Mouse (Mus musculus) limb, embryonic 15.5 days (tissue): ENCODE results near the gene Clcnkb. TPM values are rescaled to one million over a fixed set of nuclear protein-coding genes. Genes with fewer than 3 reads are reported as not detected.

ENCODE experiments used
- ATAC-seq: fragments of 200-750 bp; cut with Nextera tagmentation; 2 replicates; pipeline ENCODE4 v1.8.0; 2017; ENCODE audit warnings: low read depth, moderate TSS enrichment; ENCODE audit not compliant: insufficient number of reproducible peaks, low FRiP score, low TSS enrichment
- H3K27ac ChIP-seq: fragments of 300-500 bp; sonication (generic); 2 replicates; pipeline ENCODE4 v1.5.1; 2015; ENCODE audit warnings: moderate library complexity, mild to moderate bottlenecking, inconsistent platforms
- H3K27me3 ChIP-seq: fragments of 300-500 bp; sonication (generic); 2 replicates; pipeline ENCODE4 v1.6.1; 2015; ENCODE audit warnings: inconsistent platforms
- H3K36me3 ChIP-seq: fragments of 300-500 bp; sonication (generic); 2 replicates; pipeline ENCODE4 v1.6.1; 2015; ENCODE audit warnings: inconsistent platforms
- H3K4me1 ChIP-seq: fragments of 300-500 bp; sonication (generic); 2 replicates; pipeline ENCODE4 v1.6.1; 2015; ENCODE audit warnings: inconsistent platforms
- H3K4me2 ChIP-seq: fragments of 300-500 bp; sonication (generic); 2 replicates; pipeline ENCODE4 v1.6.1; 2015; ENCODE audit warnings: mild to moderate bottlenecking, inconsistent platforms
- H3K4me3 ChIP-seq: fragments of 300-500 bp; sonication (generic); 2 replicates; pipeline ENCODE4 v1.5.1; 2015; ENCODE audit warnings: mild to moderate bottlenecking, inconsistent platforms
- H3K9ac ChIP-seq: fragments of 300-500 bp; sonication (generic); 2 replicates; pipeline ENCODE4 v1.6.1; 2015; ENCODE audit warnings: inconsistent platforms
- H3K9me3 ChIP-seq: fragments of 300-500 bp; sonication (generic); 2 replicates; pipeline ENCODE4 v1.6.1; 2016; ENCODE audit warnings: inconsistent platforms
- WGBS: fragments of 180-500 bp; shearing (Covaris S2); methylation state at CpG from one replicate; pipeline ENCODE4 v1.1.7; 2015; 5-methylcytosine and 5-hydroxymethylcytosine counted together
- polyA plus RNA-seq: library from polyadenylated mRNA; unstranded; fragments of >200 nt; fragmentation: Nextera tagmentation; extraction: Ambion mirVana; gene quantifications from 2 replicates; pipeline ENCODE4 v1.2.1, GENCODE M21; 2015

The Clcnkb gene
- not detected in 2 replicates for polyA plus RNA-seq

GRCm38 (mm10) chr4:141415924-141416323 lies at the start of gene Clcnkb:
Clcnkb (minus strand) TSS chr4:141416014.
- WGBS, result 62% methylated on average over 7 of the region's 7 CpGs

DNA sequence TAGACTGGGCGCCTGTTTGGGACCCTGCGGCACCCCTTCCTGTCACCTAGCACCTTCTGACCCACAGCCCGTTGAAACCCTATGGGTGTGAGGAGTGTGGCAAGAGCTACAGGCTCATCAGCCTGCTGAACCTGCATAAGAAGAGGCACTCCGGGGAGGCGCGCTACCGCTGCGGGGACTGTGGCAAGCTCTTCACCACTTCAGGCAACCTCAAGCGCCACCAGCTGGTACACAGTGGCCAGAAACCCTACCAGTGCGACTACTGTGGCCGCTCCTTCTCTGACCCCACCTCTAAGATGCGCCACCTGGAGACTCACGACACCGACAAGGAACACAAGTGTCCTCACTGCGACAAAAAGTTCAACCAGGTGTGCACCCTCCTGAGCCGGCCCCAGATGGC lies 48.9 kb upstream of the Clcnkb start:
- no peaks in the 10 kb centered on the region for H3K27me3 ChIP-seq
- no peak overlapping the region for H3K4me3 ChIP-seq
- no peak overlapping the region for H3K9ac ChIP-seq
- no peaks in the 10 kb centered on the region; the same call in 1 of the 2 replicates for H3K4me1 ChIP-seq
- no peak overlapping the region for H3K4me2 ChIP-seq
- ATAC-seq, result no peak
- peaks cover 83% of the 10 kb centered on the region for H3K36me3 ChIP-seq
- no peak overlapping the region for H3K27ac ChIP-seq
- no peaks in the 10 kb centered on the region for H3K9me3 ChIP-seq
- WGBS, result 75% methylated on average over 16 of the region's 16 CpGs

More at GRCm38 (mm10) chr4:141415924-141416323, at the start of gene Clcnkb:
- Histone ChIP-seq H3K27me3 (no peaks in the 10 kb centered on the region), H3K4me3 (no peak within 1 kb of the TSS), H3K9ac (no peak within 1 kb of the TSS), H3K27ac (no peak within 1 kb of the TSS), H3K4me2 (no peak within 1 kb of the TSS), H3K9me3 (no peaks in the 10 kb centered on the region), H3K36me3 (no peaks in the 10 kb centered on the region), H3K4me1 (peaks cover 19% of the 10 kb centered on the region)
- ATAC-seq, result no peak

- no peak for ATAC-seq
- no peak overlapping the region for H3K9ac ChIP-seq
- peaks cover 73% of the 10 kb centered on the region for H3K36me3 ChIP-seq
- no peak overlapping the region for H3K27ac ChIP-seq
- H3K27me3 ChIP-seq, result no peaks in the 10 kb centered on the region
- H3K4me3 ChIP-seq, result no peak overlapping the region
- 83% methylated on average over 14 of the region's 14 CpGs for WGBS
- no peaks in the 10 kb centered on the region for H3K9me3 ChIP-seq
- H3K4me1 ChIP-seq, result peaks cover 7% of the 10 kb centered on the region
- H3K4me2 ChIP-seq, result no peak overlapping the region
Measured at GRCm38 (mm10) chr4:141463472-141463871, 47.7 kb upstream of the Clcnkb start.

DNA sequence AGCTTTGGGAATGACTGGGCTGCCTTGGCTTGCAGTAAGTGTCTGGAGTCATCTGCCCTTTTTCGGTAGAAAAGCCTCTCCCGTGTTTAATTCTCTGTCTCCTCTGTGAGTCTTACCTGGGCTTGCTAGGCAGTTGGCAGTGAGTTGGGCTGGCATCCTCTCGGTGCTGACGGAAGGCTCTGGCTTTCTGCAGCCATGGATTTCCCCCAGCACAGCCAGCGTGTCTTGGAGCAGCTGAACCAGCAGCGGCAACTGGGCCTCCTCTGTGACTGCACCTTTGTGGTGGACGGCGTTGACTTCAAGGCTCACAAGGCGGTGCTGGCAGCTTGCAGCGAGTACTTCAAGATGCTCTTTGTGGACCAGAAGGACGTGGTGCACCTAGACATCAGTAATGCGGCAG lies 45.8 kb upstream of the Clcnkb start:
- Histone ChIP-seq H3K27ac (no peak overlapping the region), H3K4me3 (no peak overlapping the region), H3K27me3 (no peaks in the 10 kb centered on the region), H3K9ac (no peak overlapping the region), H3K4me2 (no peak overlapping the region), H3K36me3 (peaks cover 57% of the 10 kb centered on the region), H3K4me1 (peaks cover 15% of the 10 kb centered on the region), H3K9me3 (no peaks in the 10 kb centered on the region)
- ATAC-seq, result no peak
- WGBS, result 89% methylated on average over 12 of the region's 12 CpGs

DNA sequence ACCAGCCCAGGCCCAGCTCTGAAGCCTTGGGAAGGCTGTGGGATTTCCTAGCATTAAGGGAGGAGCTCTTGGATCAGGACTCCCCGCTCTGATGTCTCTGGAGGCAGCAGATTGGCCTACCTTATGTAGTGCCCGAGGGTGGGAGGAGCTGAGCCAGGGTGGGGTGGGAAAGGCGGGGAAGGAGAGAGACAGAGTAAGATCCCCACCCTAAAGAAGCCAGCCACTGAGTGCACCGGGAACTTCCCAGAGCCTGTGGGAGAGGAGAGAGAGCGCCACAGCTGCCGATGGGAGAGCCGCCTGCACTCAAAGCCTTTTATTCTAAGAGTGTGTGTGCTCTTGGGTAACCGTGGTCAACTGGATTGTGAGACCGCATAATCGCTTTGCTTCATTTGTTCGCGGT lies 45.3 kb upstream of the Clcnkb start:
- no peak overlapping the region for H3K9ac ChIP-seq
- no peaks in the 10 kb centered on the region for H3K9me3 ChIP-seq
- 72% methylated on average over 12 of the region's 12 CpGs for WGBS
- no peaks in the 10 kb centered on the region for H3K27me3 ChIP-seq
- no peak overlapping the region for H3K4me3 ChIP-seq
- H3K36me3 ChIP-seq, result peaks cover 52% of the 10 kb centered on the region
- ATAC-seq, result no peak
- peaks cover 15% of the 10 kb centered on the region for H3K4me1 ChIP-seq
- H3K27ac ChIP-seq, result 0 out of 2 replicates have a peak overlapping the region, but pooled peaks have one; percentile 12
- H3K4me2 ChIP-seq, result no peak overlapping the region

DNA sequence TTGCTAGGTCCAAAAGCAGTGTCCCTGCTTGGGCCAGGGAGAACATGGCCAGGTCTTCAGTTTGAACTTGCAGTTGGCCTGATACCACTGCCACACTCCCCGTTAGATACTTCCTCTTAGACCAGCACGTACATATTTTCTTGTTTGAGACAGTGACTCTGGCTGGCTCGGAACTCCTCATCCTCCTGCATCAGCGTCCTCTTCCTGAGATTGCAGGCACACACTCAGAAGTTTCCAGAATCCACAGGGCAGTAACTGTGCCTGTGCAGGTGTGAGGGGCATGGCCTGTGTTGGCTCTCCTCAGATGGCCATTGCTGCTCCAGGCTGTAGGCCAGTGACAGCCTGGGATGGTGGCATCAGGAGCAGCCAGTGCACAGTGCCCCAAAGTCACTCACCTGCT lies 44.7 kb upstream of the Clcnkb start:
- Histone ChIP-seq H3K27me3 (no peaks in the 10 kb centered on the region), H3K4me2 (no peak overlapping the region), H3K4me3 (no peak overlapping the region), H3K4me1 (peaks cover 19% of the 10 kb centered on the region), H3K36me3 (peaks cover 46% of the 10 kb centered on the region), H3K9me3 (no peaks in the 10 kb centered on the region), H3K9ac (no peak overlapping the region), H3K27ac (no peak overlapping the region)
- WGBS, result 87% methylated on average over 4 of the region's 4 CpGs
- ATAC-seq, result no peak

DNA sequence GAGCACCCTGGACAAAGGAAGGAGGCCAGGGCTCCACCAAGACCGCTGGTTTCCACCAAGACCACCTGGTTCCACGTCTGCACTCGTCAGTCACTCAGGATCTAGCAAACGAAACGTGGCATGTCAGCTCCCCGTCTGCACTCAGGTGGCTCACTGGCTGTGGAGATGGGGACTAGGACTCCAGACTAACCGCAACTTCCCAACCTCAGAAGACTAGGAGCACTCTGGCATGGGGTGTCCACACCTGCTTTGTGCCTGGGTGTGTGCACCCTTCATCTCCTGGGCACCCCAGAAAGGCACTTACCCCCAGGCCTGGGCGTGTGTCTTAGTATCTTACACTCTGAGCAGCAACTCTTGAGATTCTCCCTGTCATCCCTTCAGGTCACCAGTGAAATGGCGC lies 44.0 kb upstream of the Clcnkb start:
- H3K9ac ChIP-seq, result no peak overlapping the region
- ATAC-seq, result no peak
- no peaks in the 10 kb centered on the region for H3K9me3 ChIP-seq
- H3K4me2 ChIP-seq, result no peak overlapping the region
- H3K4me3 ChIP-seq, result no peak overlapping the region
- peaks cover 24% of the 10 kb centered on the region for H3K4me1 ChIP-seq
- WGBS, result 88% methylated on average over 9 of the region's 9 CpGs
- H3K27me3 ChIP-seq, result no peaks in the 10 kb centered on the region
- no peak overlapping the region for H3K27ac ChIP-seq
- H3K36me3 ChIP-seq, result peaks cover 39% of the 10 kb centered on the region

- H3K9ac ChIP-seq, result no peak overlapping the region
- ATAC-seq, result no peak
- H3K4me2 ChIP-seq, result no peak overlapping the region
Measured at GRCm38 (mm10) chr4:141458888-141459287, 43.1 kb upstream of the Clcnkb start.

DNA sequence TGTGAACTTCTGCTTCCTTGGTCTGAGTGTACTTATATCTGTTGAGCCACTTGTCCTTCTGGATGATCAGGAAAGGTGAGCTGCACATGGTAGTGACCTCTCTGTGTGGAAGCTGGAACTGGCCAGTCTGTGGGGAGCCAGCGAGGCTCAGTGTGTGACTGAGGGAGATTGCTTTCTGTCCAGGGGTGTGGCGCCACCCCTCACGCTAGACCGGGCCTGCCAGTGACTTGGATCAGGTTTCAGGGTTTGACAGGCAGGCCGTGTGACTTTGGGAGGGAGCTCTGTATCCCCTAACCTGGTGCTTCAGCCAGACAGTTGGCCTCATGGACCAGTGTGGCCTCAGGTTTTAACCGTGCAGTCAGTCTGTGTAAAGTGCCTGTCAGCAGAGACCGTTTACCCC lies 42.4 kb upstream of the Clcnkb start:
- 10% methylated on average over 7 of the region's 7 CpGs for WGBS
- 0 out of 2 replicates have a peak, but pooled peaks have one; percentile 38 for ATAC-seq
- Histone ChIP-seq H3K4me3 (no peak overlapping the region), H3K9me3 (no peaks in the 10 kb centered on the region), H3K4me1 (peaks cover 29% of the 10 kb centered on the region), H3K36me3 (peaks cover 28% of the 10 kb centered on the region), H3K27me3 (no peaks in the 10 kb centered on the region), H3K9ac (no peak overlapping the region), H3K27ac (peak overlapping the region; percentile 79), H3K4me2 (no peak overlapping the region)

More at GRCm38 (mm10) chr4:141458888-141459287, 43.1 kb upstream of the Clcnkb start:
- Histone ChIP-seq H3K4me3 (no peak overlapping the region), H3K27me3 (no peaks in the 10 kb centered on the region), H3K9me3 (no peaks in the 10 kb centered on the region), H3K4me1 (peaks cover 29% of the 10 kb centered on the region), H3K36me3 (peaks cover 32% of the 10 kb centered on the region), H3K27ac (peak overlapping the region; percentile 79)
- 65% methylated on average over 3 of the region's 3 CpGs for WGBS

GRCm38 (mm10) chr4:141456193-141456938 lies 40.6 kb upstream of the Clcnkb start:
- no peak overlapping the region for H3K4me2 ChIP-seq
- no peaks in the 10 kb centered on the region for H3K9me3 ChIP-seq
- no peak overlapping the region for H3K9ac ChIP-seq
- 91% methylated on average over 14 of the region's 14 CpGs for WGBS
- peaks cover 29% of the 10 kb centered on the region for H3K4me1 ChIP-seq
- peaks cover 27% of the 10 kb centered on the region for H3K36me3 ChIP-seq
- ATAC-seq, result no peak
- H3K4me3 ChIP-seq, result no peak overlapping the region
- H3K27ac ChIP-seq, result no peak overlapping the region
- H3K27me3 ChIP-seq, result no peaks in the 10 kb centered on the region

DNA sequence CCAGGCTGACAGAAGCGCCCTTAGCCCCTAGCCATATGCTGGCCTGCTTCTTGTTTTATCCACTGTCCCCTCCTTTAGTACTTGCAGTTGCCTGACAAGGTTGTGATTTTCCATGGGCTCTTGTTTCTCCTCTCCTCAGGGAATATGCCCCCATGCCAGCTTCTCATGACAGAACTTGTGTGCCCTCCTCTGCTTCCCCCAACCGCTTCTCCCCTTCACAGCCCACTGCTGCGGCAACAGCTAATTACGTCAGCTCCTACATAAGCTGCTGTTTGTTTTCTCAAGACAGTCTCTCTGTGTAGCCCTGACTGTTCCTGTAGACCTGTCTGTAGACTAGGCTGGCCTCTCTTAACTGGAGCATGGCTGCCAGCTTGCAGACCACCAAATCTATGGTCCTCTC lies 39.7 kb upstream of the Clcnkb start:
- Histone ChIP-seq H3K27me3 (no peaks in the 10 kb centered on the region), H3K4me1 (peaks cover 29% of the 10 kb centered on the region), H3K9me3 (no peaks in the 10 kb centered on the region), H3K9ac (no peak overlapping the region), H3K4me2 (no peak overlapping the region), H3K36me3 (peaks cover 32% of the 10 kb centered on the region), H3K27ac (peak overlapping the region; percentile 43; the same call in 1 of the 2 replicates), H3K4me3 (no peak overlapping the region)
- no peak for ATAC-seq
- 78% methylated on average over 4 of the region's 4 CpGs for WGBS

DNA sequence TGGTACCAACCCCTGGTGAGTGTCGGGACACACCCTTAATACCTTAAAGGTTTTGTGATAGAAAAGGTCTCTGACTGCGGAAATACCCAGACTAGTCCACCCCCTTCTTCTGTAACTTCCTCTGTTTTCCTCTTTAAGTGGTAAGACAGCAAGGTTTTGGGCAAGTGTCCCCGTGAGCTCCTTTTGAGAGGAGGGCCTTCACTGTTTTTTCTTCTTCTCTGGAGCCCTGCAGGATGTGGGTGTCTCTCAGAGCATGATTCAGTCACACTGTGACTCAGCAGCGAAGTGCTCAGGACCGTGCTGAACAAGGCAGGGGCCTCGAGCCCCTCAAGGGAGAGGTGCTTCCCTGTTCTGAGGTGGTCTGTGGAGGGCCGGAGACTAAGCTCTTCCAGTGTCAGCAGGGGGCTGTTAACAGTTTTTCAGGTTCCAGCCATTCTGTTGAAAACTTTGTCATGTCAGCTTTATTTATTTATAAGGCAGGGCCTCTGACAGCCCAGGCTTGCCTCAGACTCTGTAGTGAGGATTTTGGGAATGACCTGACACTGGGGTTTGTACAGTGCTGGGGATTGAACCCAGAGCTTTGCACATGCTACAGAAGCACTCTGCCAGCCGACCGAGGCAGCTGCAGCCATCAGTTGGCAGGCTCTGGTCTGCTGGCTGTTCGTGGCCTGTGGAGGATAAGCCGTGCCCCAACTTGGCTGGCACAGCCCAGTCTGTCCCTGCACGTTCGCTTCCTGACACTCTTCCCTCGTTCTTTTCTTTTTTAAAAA lies 39.0 kb upstream of the Clcnkb start:
- Histone ChIP-seq H3K9me3 (no peaks in the 10 kb centered on the region), H3K36me3 (peaks cover 38% of the 10 kb centered on the region), H3K9ac (no peak overlapping the region), H3K27ac (peak overlapping the region; percentile 43; the same call in 1 of the 2 replicates), H3K4me3 (no peak overlapping the region), H3K4me1 (peaks cover 29% of the 10 kb centered on the region), H3K4me2 (no peak overlapping the region), H3K27me3 (no peaks in the 10 kb centered on the region)
- WGBS, result 70% methylated on average over 14 of the region's 14 CpGs
- no peak for ATAC-seq
